Mouse (Mus musculus) heart, embryonic 14.5 days (tissue): Measurements from ENCODE around the gene Hfe2. TPM values are rescaled to one million over a fixed set of nuclear protein-coding genes. Genes with fewer than 3 reads are reported as not detected.
"Not testable (repeated sequence)": the region's sequence is repeated elsewhere in the genome, so short reads cannot be mapped to it uniquely, and the experiment has no call there.

ENCODE experiments used
- ATAC-seq: fragments of 200-750 bp; cut with Nextera tagmentation; 2 replicates; pipeline ENCODE4 v1.8.0; 2017; ENCODE audit warnings: low read depth, moderate TSS enrichment; ENCODE audit not compliant: insufficient number of reproducible peaks, insufficient read depth, low FRiP score
- H3K27ac ChIP-seq, 2 experiments: fragments of 200-500 bp in 1 of 2; fragments of 300-500 bp in 1 of 2; sonication (generic) in 1 of 2; replicated peaks in 1 of 2; 2 replicates each; pipeline ENCODE4 v1.5.1; 2012 to 2014; ENCODE audit warnings: low read depth in 2 of 2, low read length in 2 of 2, control low read depth in 1 of 2, mild to moderate bottlenecking in 1 of 2, mixed read lengths in 1 of 2; ENCODE audit not compliant: control insufficient read depth in 1 of 2, insufficient read depth in 1 of 2
- H3K27me3 ChIP-seq: fragments of 300-500 bp; sonication (generic); 2 replicates; pipeline ENCODE4 v1.6.1; 2014; ENCODE audit warnings: mild to moderate bottlenecking, low read length, control low read depth; ENCODE audit not compliant: control insufficient read depth, insufficient read depth
- H3K36me3 ChIP-seq: fragments of 300-500 bp; sonication (generic); 2 replicates; pipeline ENCODE4 v1.6.1; 2014; ENCODE audit warnings: mild to moderate bottlenecking, control low read depth, low read length, mixed read lengths; ENCODE audit not compliant: control insufficient read depth, insufficient read depth
- H3K4me1 ChIP-seq, 2 experiments: fragments of 200-500 bp in 1 of 2; fragments of 300-500 bp in 1 of 2; sonication (generic) in 1 of 2; 2 replicates each; pipeline ENCODE4 v1.6.1; 2012 to 2014; ENCODE audit warnings: low read length in 2 of 2, control low read depth in 1 of 2, mixed read lengths in 1 of 2; ENCODE audit not compliant: control insufficient read depth in 2 of 2, insufficient read depth in 2 of 2
- H3K4me2 ChIP-seq: fragments of 300-500 bp; sonication (generic); 2 replicates; pipeline ENCODE4 v1.6.1; 2014; ENCODE audit warnings: mild to moderate bottlenecking, low read length
- H3K4me3 ChIP-seq, 2 experiments: fragments of 200-500 bp in 1 of 2; fragments of 300-500 bp in 1 of 2; sonication (generic) in 1 of 2; 2 replicates each; pipeline ENCODE4 v1.5.1; 2012 to 2014; ENCODE audit warnings: low read length in 2 of 2, mild to moderate bottlenecking in 2 of 2, control low read depth in 1 of 2, low read depth in 1 of 2, moderate library complexity in 1 of 2; ENCODE audit not compliant: control insufficient read depth in 1 of 2, insufficient read depth in 1 of 2
- H3K9ac ChIP-seq: fragments of 300-500 bp; sonication (generic); 2 replicates; pipeline ENCODE4 v1.6.1; 2014; ENCODE audit warnings: mild to moderate bottlenecking, low read length
- H3K9me3 ChIP-seq: fragments of 300-500 bp; sonication (generic); 2 replicates; pipeline ENCODE4 v1.6.1; 2016; ENCODE audit warnings: low read length, control low read depth; ENCODE audit not compliant: control insufficient read depth
- WGBS: fragments of 180-500 bp; shearing (Covaris S2); extraction: QIAGEN DNeasy Blood & Tissue Kit; methylation state at CpG from one replicate; pipeline ENCODE4 v1.1.7; 2014; 5-methylcytosine and 5-hydroxymethylcytosine counted together
- polyA plus RNA-seq: library from polyadenylated mRNA; unstranded; fragments of >200 nt; fragmentation: Nextera tagmentation; extraction: Ambion mirVana; gene quantifications from 2 replicates; pipeline ENCODE4 v1.2.1, GENCODE M21; 2014

The Hfe2 gene
- polyA plus RNA-seq, result 10.8 and 11.7 TPM in 2 replicates

- no peak within 1 kb of the TSS; the same call in 1 of the 2 replicates for H3K9ac ChIP-seq
- H3K36me3 ChIP-seq, result no peaks in the 10 kb centered on the region
- H3K4me3 ChIP-seq, result peak within 1 kb of the TSS; percentile 9 to 18; a peak in 1 of 4 replicates
- H3K27ac ChIP-seq, result peak within 1 kb of the TSS; percentile 58
- peaks cover 22% of the 10 kb centered on the region; the same call in 1 of the 2 replicates for H3K27me3 ChIP-seq
- H3K4me1 ChIP-seq, result peaks cover 14 to 27% of the 10 kb centered on the region in 2 experiments
- H3K4me2 ChIP-seq, result peak within 1 kb of the TSS; percentile 47
- ATAC-seq, result peak; percentile 60
- H3K9me3 ChIP-seq, result no peaks in the 10 kb centered on the region
- WGBS, result 24% methylated on average over 4 of the region's 4 CpGs
These were observed at the start of gene Hfe2 for GRCm38 (mm10) chr3:96524914-96525313. Gene Hfe2 (plus strand): TSS chr3:96525172.

DNA sequence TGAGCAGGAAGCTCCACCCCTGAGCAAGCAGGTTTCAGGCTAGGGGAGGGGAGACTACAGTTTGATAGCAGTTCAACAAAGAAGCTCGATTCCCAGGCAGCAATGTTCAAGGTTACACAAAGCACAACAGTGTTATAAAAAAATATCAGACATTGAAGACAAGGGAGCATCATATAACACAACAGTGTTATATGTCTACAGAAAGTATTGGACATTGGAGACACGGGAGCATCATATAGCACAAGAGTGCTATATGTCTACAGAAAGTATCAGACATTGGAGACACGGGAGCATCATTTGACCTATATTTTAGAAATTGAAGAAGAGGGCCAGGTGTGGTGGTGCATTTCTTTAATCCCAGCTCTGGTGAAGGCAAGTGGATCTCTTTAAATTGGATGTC, 47.9 kb upstream of the Hfe2 start:
- H3K4me3 ChIP-seq, result no peak overlapping the region
- no peaks in the 10 kb centered on the region for H3K36me3 ChIP-seq
- 58% methylated on average over 3 of the region's 3 CpGs for WGBS
- H3K9me3 ChIP-seq, result no peaks in the 10 kb centered on the region
- no peak overlapping the region for H3K27ac ChIP-seq
- peaks cover 38% of the 10 kb centered on the region for H3K27me3 ChIP-seq
- H3K9ac ChIP-seq, result no peak overlapping the region
- no peak for ATAC-seq
- H3K4me2 ChIP-seq, result no peak overlapping the region
- H3K4me1 ChIP-seq, result peaks cover 0 to 2% of the 10 kb centered on the region in 2 experiments; a peak in 1 of 4 replicates

DNA sequence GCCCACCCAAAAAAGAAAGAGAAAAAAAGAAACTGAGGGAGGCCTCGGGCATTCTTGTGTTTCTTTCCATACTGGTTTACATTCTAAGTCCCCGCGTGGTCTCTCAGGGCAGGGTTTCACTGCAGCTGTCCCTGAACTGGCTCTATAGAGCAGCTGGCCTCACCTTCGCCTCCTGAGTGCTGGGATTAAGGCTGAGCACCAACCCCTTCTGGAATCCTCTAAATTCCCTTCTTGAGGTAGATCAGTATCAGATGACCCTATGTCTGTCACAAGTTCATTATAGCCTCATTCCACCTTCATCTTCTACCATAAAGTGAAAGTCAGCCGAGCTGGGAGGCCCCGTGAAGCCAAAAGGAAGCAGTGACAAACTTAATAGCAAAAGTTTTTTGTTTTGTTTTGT, 47.4 kb upstream of the Hfe2 start:
- H3K27me3 ChIP-seq, result peaks cover 38% of the 10 kb centered on the region
- no peak overlapping the region for H3K4me2 ChIP-seq
- peaks cover 0 to 2% of the 10 kb centered on the region in 2 experiments; a peak in 1 of 4 replicates for H3K4me1 ChIP-seq
- WGBS, result 69% methylated on average over 6 of the region's 6 CpGs
- H3K36me3 ChIP-seq, result no peaks in the 10 kb centered on the region
- H3K9ac ChIP-seq, result no peak overlapping the region
- H3K27ac ChIP-seq, result no peak overlapping the region
- no peak for ATAC-seq
- H3K9me3 ChIP-seq, result no peaks in the 10 kb centered on the region
- no peak overlapping the region for H3K4me3 ChIP-seq

GRCm38 (mm10) chr3:96479249-96479648, 45.7 kb upstream of the Hfe2 start:
- ATAC-seq, result no peak
- WGBS, result 20% methylated on average over 3 of the region's 3 CpGs
- no peaks in the 10 kb centered on the region for H3K36me3 ChIP-seq

DNA sequence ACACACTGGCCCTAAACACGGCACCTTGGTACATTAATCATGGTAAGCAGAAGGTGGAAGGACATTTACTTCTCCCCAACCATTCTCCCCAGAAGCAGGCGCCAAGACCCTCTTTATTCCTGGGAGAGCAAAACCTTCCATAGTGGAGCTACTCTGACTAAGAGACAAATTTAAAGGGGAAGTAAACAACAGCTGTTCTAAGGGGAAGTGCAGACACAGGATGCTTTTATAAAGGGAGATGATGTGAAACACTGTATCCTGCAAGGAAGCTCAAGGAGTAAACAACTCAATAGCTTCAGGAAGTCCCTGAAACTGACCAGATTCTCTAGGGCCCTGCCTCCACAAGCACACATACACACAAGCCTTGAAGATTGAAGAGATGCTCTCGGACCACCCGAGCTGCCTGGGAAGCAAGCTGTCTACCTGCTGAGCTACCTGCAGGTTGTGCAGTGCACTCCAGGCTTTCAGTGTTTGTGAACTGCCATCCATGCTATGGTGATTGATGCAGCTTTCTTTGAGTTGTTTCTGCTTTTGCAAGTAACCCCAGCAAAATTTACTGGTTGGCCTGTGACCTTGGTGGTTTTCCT, 44.2 kb upstream of the Hfe2 start:
- Histone ChIP-seq H3K4me2 (no peak overlapping the region), H3K9ac (no peak overlapping the region), H3K4me1 (peaks cover 2 to 9% of the 10 kb centered on the region in 2 experiments), H3K9me3 (no peaks in the 10 kb centered on the region), H3K27me3 (peaks cover 18% of the 10 kb centered on the region), H3K4me3 (no peak overlapping the region), H3K27ac (no peak overlapping the region), H3K36me3 (no peaks in the 10 kb centered on the region)
- 91% methylated on average over 4 of the region's 4 CpGs for WGBS
- ATAC-seq, result no peak

More at GRCm38 (mm10) chr3:96479249-96479648, 45.7 kb upstream of the Hfe2 start:
- Histone ChIP-seq H3K4me1 (peaks cover 0 to 2% of the 10 kb centered on the region in 2 experiments; a peak in 1 of 4 replicates), H3K4me2 (no peak overlapping the region), H3K27ac (no peak overlapping the region), H3K27me3 (peaks cover 30% of the 10 kb centered on the region), H3K4me3 (no peak overlapping the region), H3K9ac (no peak overlapping the region), H3K9me3 (no peaks in the 10 kb centered on the region)

GRCm38 (mm10) chr3:96481856-96482255, 43.1 kb upstream of the Hfe2 start:
- H3K27ac ChIP-seq, result no peak overlapping the region
- WGBS, result 87% methylated on average over 3 of the region's 3 CpGs
- H3K9me3 ChIP-seq, result no peaks in the 10 kb centered on the region
- ATAC-seq, result no peak
- peaks cover 10% of the 10 kb centered on the region for H3K27me3 ChIP-seq
- no peak overlapping the region for H3K4me3 ChIP-seq
- peaks cover 2 to 9% of the 10 kb centered on the region in 2 experiments for H3K4me1 ChIP-seq
- H3K36me3 ChIP-seq, result no peaks in the 10 kb centered on the region
- H3K9ac ChIP-seq, result no peak overlapping the region
- H3K4me2 ChIP-seq, result no peak overlapping the region

- peaks cover 6% of the 10 kb centered on the region for H3K27me3 ChIP-seq
- 71% methylated on average over 13 of the region's 13 CpGs for WGBS
- peaks cover 2 to 13% of the 10 kb centered on the region in 2 experiments for H3K4me1 ChIP-seq
- no peaks in the 10 kb centered on the region for H3K9me3 ChIP-seq
- H3K4me3 ChIP-seq, result no peak overlapping the region
- no peak overlapping the region for H3K9ac ChIP-seq
- no peak overlapping the region for H3K4me2 ChIP-seq
- H3K27ac ChIP-seq, result no peak overlapping the region
- no peak for ATAC-seq
- no peaks in the 10 kb centered on the region for H3K36me3 ChIP-seq
These were observed 42.5 kb upstream of the Hfe2 start for GRCm38 (mm10) chr3:96482451-96482850.

DNA sequence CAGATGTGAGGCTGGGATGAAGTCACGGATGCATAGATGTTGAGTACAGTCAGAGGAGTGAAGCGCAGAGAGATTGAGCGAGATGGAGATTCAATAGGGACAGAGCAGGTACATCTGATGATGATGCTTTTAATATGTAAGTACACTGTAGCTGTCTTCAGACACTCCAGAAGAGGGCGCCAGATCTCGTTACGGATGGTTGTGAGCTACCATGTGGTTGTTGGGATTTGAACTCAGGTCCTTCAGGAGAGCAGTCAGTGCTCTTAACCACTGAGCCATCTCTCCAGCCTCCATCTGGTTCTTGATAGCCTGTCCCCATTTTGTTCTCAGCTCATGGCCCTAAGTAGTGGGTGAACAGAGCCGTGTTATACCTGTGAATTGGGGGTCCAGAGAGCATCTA, 41.9 kb upstream of the Hfe2 start:
- ATAC-seq, H3K4me3 ChIP-seq, H3K27ac ChIP-seq, H3K9ac ChIP-seq, H3K27me3 ChIP-seq, H3K9me3 ChIP-seq, H3K36me3 ChIP-seq, H3K4me2 ChIP-seq: not testable (repeated sequence)
- peaks cover 4 to 18% of the 10 kb centered on the region in 2 experiments for H3K4me1 ChIP-seq
- 53% methylated on average over 7 of the region's 7 CpGs for WGBS
